Mouse (Mus musculus): Measurements from ENCODE around the gene Cks2. TPM values are rescaled to one million over a fixed set of nuclear protein-coding genes. Genes with fewer than 3 reads are reported as not detected.

The Cks2 gene
- total RNA-seq (2023; ENCODE audit: inconsistent age) = 25.4 to 30.5 TPM (median 28.5 TPM) in 4 replicates

DNA sequence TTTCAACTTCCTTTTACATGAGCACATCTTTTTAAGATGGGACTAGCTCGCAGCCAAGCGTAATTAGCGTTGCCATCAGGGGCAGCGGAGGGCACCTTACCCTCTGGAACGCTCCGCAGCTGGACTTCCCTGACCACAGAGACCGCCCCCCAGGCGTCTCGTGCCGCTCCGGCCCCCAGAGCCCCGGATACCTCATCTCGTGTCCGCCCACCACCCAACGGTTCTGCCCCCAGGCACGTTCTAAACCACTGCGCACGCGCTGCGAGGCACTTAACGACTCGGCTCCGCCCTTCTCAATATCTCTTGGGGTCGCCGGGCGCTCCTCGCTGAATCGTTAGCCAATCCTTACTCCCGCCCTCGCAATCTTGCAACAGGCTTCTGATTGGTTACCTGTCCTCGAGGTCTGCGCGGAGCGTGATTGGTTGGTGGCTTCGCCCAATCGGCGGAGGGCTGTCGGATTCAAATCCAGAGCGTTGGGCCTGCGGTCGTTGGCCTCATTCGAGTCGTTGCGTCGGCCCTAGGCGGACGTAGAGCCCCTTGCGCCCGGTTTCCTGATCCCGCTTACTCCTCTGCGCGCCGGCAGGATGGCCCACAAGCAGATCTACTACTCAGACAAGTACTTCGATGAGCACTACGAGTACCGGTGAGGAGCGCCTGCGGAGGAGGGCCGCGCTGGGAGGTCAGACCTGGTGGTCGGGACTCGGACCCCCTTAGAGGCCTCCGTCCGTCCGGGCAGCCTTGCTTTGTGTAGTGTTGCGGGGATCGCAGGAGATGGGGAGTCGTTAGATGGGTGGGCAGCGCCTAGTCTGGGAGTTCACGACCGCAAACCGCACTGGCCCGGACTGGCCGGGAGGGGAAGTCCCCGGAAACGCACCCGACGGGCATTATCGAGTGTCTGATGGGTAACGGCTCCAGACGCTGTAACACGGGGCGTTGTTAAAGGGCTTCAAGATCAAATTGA, at the start of gene Cks2:
Gene Cks2 (plus strand): TSS at position 404 of the 961 bp plus-strand sequence.

DNA sequence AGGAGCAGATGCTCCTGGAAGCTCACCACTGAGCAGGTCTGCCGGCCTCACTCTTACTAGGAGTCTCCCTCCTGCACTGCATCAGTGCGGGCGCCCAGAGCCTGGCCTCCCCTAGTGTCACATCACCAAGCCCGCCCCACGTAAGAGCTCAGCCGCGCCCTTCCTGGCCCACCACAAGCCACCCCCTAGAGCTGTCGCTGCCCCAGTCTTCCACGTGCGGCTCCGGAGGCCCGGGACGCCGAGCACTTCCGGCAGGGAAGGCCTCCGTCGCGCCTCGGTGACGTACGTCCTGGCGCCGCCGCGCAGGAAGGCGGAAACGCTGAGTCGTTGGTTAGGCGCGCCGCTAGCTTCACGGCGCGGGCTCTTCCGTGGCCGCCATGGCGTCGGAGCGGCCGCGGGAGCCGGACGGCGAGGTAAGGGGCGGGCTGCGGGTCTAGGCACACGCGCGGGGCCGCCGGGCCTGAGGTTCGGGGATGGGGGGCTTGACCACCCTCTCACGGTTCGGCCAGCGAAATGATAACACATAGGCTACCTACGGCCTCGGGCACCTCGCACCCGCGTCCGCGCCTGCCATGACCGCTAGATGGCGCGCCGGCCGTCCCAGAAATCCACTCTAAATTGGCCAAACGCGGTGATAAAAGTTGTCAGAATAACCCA, 6.5 kb downstream of the Cks2 start, which contains the start of gene Secisbp2:
Gene Secisbp2 (plus strand): TSS at position 290 of the 657 bp plus-strand sequence.

Other genes starting within 250 kb of the Cks2 start
- 48.4 to 63.4 TPM (median 58.1 TPM) in 4 replicates for gene S1pr3, start 236.6 kb upstream of the Cks2 start, total RNA-seq (2023; ENCODE audit: inconsistent age)
- not detected in 4 replicates for gene Shc3, start 75.8 kb upstream of the Cks2 start, total RNA-seq (2023; ENCODE audit: inconsistent age)
- gene Secisbp2, start 6.5 kb downstream of the Cks2 start, total RNA-seq (2023; ENCODE audit: inconsistent age) = 58.6 to 65.1 TPM (median 62.1 TPM) in 4 replicates
- gene Sema4d, start 148.5 kb downstream of the Cks2 start, total RNA-seq (2023; ENCODE audit: inconsistent age) = 226 to 248 TPM (median 236 TPM) in 4 replicates
- gene Gadd45g, start 201.4 kb downstream of the Cks2 start, total RNA-seq (2023; ENCODE audit: inconsistent age) = 21.9 to 27.3 TPM (median 23.9 TPM) in 4 replicates

Measured in B cell, adult (primary cell).